Mouse (Mus musculus) MEL (cell line): ENCODE measurements around the gene Hp. TPM values are rescaled to one million over a fixed set of nuclear protein-coding genes. Genes with fewer than 3 reads are reported as not detected.

Experiments
- DNase-seq: peaks from one replicate; pipeline ENCODE4 v3.0.0; 2011; ENCODE audit warnings: low read depth, low spot score
- H3K27ac ChIP-seq: 2 replicates; pipeline ENCODE4 v1.5.1; 2012; ENCODE audit warnings: low read depth, mild to moderate bottlenecking, control low read depth, low read length, moderate library complexity; ENCODE audit not compliant: control insufficient read depth
- H3K27me3 ChIP-seq, 2 experiments: fragments of 150-350 bp in 1 of 2; sonication (generic) in 1 of 2; 2 replicates each; pipeline ENCODE4 v1.6.1; 2012; ENCODE audit warnings: low read length in 2 of 2, mild to moderate bottlenecking in 2 of 2, improper control_type of control experiment in 1 of 2, moderate library complexity in 1 of 2; ENCODE audit not compliant: insufficient read depth in 2 of 2, control insufficient read depth in 1 of 2
- H3K36me3 ChIP-seq, 2 experiments: 2 replicates each; pipeline ENCODE4 v1.6.1; 2012 to 2014; ENCODE audit warnings: low read length in 2 of 2, improper control_type of control experiment in 1 of 2, inconsistent platforms in 1 of 2, mild to moderate bottlenecking in 1 of 2; ENCODE audit not compliant: insufficient read depth in 2 of 2, control insufficient read depth in 1 of 2
- H3K4me1 ChIP-seq, 2 experiments: fragments of 150-350 bp in 1 of 2; sonication (generic) in 1 of 2; 2 replicates each; pipeline ENCODE4 v1.6.1; 2012; ENCODE audit warnings: low read length in 2 of 2, improper control_type of control experiment in 1 of 2, mild to moderate bottlenecking in 1 of 2; ENCODE audit not compliant: insufficient read depth in 2 of 2, control insufficient read depth in 1 of 2
- H3K4me3 ChIP-seq, 2 experiments: fragments of 150-350 bp in 1 of 2; sonication (generic) in 1 of 2; 2 replicates each; pipeline ENCODE4 v1.5.1; 2012; ENCODE audit warnings: low read depth in 2 of 2, low read length in 2 of 2, mild to moderate bottlenecking in 2 of 2, moderate library complexity in 2 of 2, control low read depth in 1 of 2, improper control_type of control experiment in 1 of 2; ENCODE audit not compliant: control insufficient read depth in 1 of 2, insufficient read depth in 1 of 2
- H3K79me2 ChIP-seq: 2 replicates; pipeline ENCODE4 v1.6.1; 2012; ENCODE audit warnings: mild to moderate bottlenecking, low read length, moderate library complexity; ENCODE audit not compliant: control insufficient read depth, poor library complexity, insufficient read depth
- H3K9ac ChIP-seq: 2 replicates; pipeline ENCODE4 v1.6.1; 2012; ENCODE audit warnings: low read depth, mild to moderate bottlenecking, control low read depth, low read length, moderate library complexity; ENCODE audit not compliant: control insufficient read depth, poor library complexity, severe bottlenecking
- H3K9me3 ChIP-seq: fragments of 150-350 bp; sonication (generic); replicated peaks from 2 replicates; pipeline ENCODE4 v1.6.1; 2012; ENCODE audit warnings: mild to moderate bottlenecking, low read length, improper control_type of control experiment, moderate library complexity; ENCODE audit not compliant: insufficient read depth
- CHD2 ChIP-seq: IDR thresholded peaks from 2 replicates; pipeline ENCODE4 v1.6.1; 2011; ENCODE audit warnings: low read length, improper control_type of control experiment
- CTCF ChIP-seq, 3 experiments: IDR thresholded peaks in 2 of 3; conservative IDR thresholded peaks in 1 of 3; 2 replicates each; pipeline ENCODE4 v1.5.1; 2011 to 2012; ENCODE audit warnings: low read length in 3 of 3, low read depth in 2 of 3, mild to moderate bottlenecking in 2 of 3, improper control_type of control experiment in 1 of 3, inconsistent platforms in 1 of 3, mixed read lengths in 1 of 3, moderate library complexity in 1 of 3; ENCODE audit not compliant: control insufficient read depth in 1 of 3, insufficient read depth in 1 of 3, poor library complexity in 1 of 3, severe bottlenecking in 1 of 3
- E2F4 ChIP-seq: IDR thresholded peaks from 2 replicates; pipeline ENCODE4 v1.6.1; 2011; ENCODE audit warnings: low read depth, low read length, improper control_type of control experiment, borderline replicate concordance
- EP300 ChIP-seq, 2 experiments: IDR thresholded peaks; 2 replicates each; pipeline ENCODE4 v1.6.1; 2011; ENCODE audit warnings: improper control_type of control experiment in 2 of 2, low read length in 2 of 2, low read depth in 1 of 2, mild to moderate bottlenecking in 1 of 2
- GABPA ChIP-seq: IDR thresholded peaks from 2 replicates; pipeline ENCODE4 v1.6.1; 2012; ENCODE audit warnings: low read depth, mild to moderate bottlenecking, inconsistent platforms, low read length, improper control_type of control experiment, moderate library complexity
- GATA1 ChIP-seq: IDR thresholded peaks from 2 replicates; pipeline ENCODE4 v1.6.1; 2011; ENCODE audit warnings: low read depth, low read length, improper control_type of control experiment
- JUND ChIP-seq: IDR thresholded peaks from 2 replicates; pipeline ENCODE4 v1.6.1; 2011; ENCODE audit warnings: low read depth, mild to moderate bottlenecking, improper control_type of control experiment, low read length
- KAT2A ChIP-seq: conservative IDR thresholded peaks from 2 replicates; pipeline ENCODE4 v1.6.1; 2012; ENCODE audit warnings: low read depth, low read length, improper control_type of control experiment, inconsistent platforms
- MAFK ChIP-seq: IDR thresholded peaks from 2 replicates; pipeline ENCODE4 v1.6.1; 2011; ENCODE audit warnings: low read depth, mild to moderate bottlenecking, low read length, improper control_type of control experiment, borderline replicate concordance
- MAZ ChIP-seq: IDR thresholded peaks from 2 replicates; pipeline ENCODE4 v1.6.1; 2012; ENCODE audit warnings: low read depth, mild to moderate bottlenecking, inconsistent platforms, low read length, improper control_type of control experiment
- MYB ChIP-seq: IDR thresholded peaks from 2 replicates; pipeline ENCODE4 v1.6.1; 2011; ENCODE audit warnings: mild to moderate bottlenecking, low read depth, low read length, improper control_type of control experiment
- NELFE ChIP-seq: IDR thresholded peaks from 2 replicates; pipeline ENCODE4 v1.6.1; 2011; ENCODE audit warnings: low read depth, low read length, improper control_type of control experiment
- POLR2A ChIP-seq, 2 experiments: IDR thresholded peaks; 2 replicates each; pipeline ENCODE4 v1.6.1; 2011 to 2012; ENCODE audit warnings: low read length in 2 of 2, mild to moderate bottlenecking in 2 of 2, control low read depth in 1 of 2, improper control_type of control experiment in 1 of 2, low read depth in 1 of 2, moderate library complexity in 1 of 2; ENCODE audit not compliant: control insufficient read depth in 1 of 2, insufficient read depth in 1 of 2, poor library complexity in 1 of 2
- POLR2AphosphoS5 ChIP-seq: IDR thresholded peaks from 2 replicates; pipeline ENCODE4 v1.6.1; 2012; ENCODE audit warnings: low read depth, borderline replicate concordance, mild to moderate bottlenecking, inconsistent platforms, low read length, moderate library complexity, mixed read lengths
- RCOR1 ChIP-seq: IDR thresholded peaks from 2 replicates; pipeline ENCODE4 v1.6.1; 2012; ENCODE audit warnings: low read depth, mild to moderate bottlenecking, inconsistent platforms, low read length, improper control_type of control experiment
- SMC3 ChIP-seq: IDR thresholded peaks from 2 replicates; pipeline ENCODE4 v1.6.1; 2011; ENCODE audit warnings: low read depth, low read length, improper control_type of control experiment
- TAL1 ChIP-seq: IDR thresholded peaks from 2 replicates; pipeline ENCODE4 v1.6.1; 2012; ENCODE audit warnings: mild to moderate bottlenecking, inconsistent platforms, low read length, moderate library complexity, mixed read lengths
- UBTF ChIP-seq: IDR thresholded peaks from 2 replicates; pipeline ENCODE4 v1.6.1; 2012; ENCODE audit warnings: low read depth, mild to moderate bottlenecking, inconsistent platforms, low read length, improper control_type of control experiment, moderate library complexity, borderline replicate concordance; ENCODE audit not compliant: insufficient read depth
- USF1 ChIP-seq: IDR thresholded peaks from 2 replicates; pipeline ENCODE4 v1.6.1; 2014; ENCODE audit warnings: low read depth, mild to moderate bottlenecking, inconsistent platforms, low read length, improper control_type of control experiment, moderate library complexity
- USF2 ChIP-seq, 2 experiments: IDR thresholded peaks; 2 replicates each; pipeline ENCODE4 v1.6.1; 2011 to 2012; ENCODE audit warnings: improper control_type of control experiment in 2 of 2, low read length in 2 of 2, borderline replicate concordance in 1 of 2, inconsistent platforms in 1 of 2, low read depth in 1 of 2, mild to moderate bottlenecking in 1 of 2; ENCODE audit not compliant: insufficient read depth in 1 of 2
- ZMIZ1 ChIP-seq: IDR thresholded peaks from 2 replicates; pipeline ENCODE4 v1.6.1; 2012; ENCODE audit warnings: low read depth, mild to moderate bottlenecking, inconsistent platforms, low read length, improper control_type of control experiment, moderate library complexity
- ZNF384 ChIP-seq: IDR thresholded peaks from 2 replicates; pipeline ENCODE4 v1.6.1; 2012; ENCODE audit warnings: low read depth, mild to moderate bottlenecking, inconsistent platforms, low read length, improper control_type of control experiment
- polyA plus RNA-seq, 2 experiments: library from polyadenylated mRNA; stranded (reverse) in 1 of 2; unstranded in 1 of 2; fragments of >175 nt in 1 of 2; fragments of >200 nt in 1 of 2; gene quantifications; 2 replicates each; pipeline versions ENCODE4 v1.2.1 to v1.2.4; 2012; ENCODE audit warnings: low replicate concordance in 2 of 2, low read depth in 1 of 2; ENCODE audit not compliant: insufficient read length in 2 of 2, insufficient read depth in 1 of 2, missing spikeins in 1 of 2
- total RNA-seq: library from RNA; depleted of rRNA; stranded (reverse); fragments of 300-350 nt; gene quantifications from 2 replicates; pipeline ENCODE4 v1.2.3, GENCODE M21; 2012

The Hp gene
- total and polyA plus RNA-seq, 3 experiments = 0.08 to 0.19 TPM; not detected in 1

DNA sequence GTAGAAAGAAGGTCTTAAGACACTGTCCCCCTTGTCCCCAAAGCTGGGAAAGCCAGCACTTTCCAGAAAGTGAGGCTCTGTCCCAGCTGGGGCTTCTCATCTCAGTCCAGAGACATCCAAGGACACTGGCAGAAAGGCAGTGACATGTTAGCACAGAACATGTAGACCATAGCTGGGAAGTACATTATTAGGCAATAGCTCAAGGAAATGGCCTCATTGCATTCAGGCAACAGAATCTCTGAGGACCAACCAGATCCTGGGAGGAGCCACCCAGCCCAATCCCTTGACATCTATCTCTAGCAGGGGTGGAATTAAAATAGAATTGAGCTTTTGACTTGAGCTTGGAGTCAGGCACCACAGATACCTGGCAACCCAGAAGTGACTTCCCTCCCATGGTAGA, 6.7 kb upstream of the Hp start:
- H3K79me2 ChIP-seq = no peaks in the 10 kb centered on the region
- peaks cover 0 to 2% of the 10 kb centered on the region in 2 experiments; a peak in 2 of 4 replicates for H3K27me3 ChIP-seq
- H3K9ac ChIP-seq = no peak overlapping the region
- H3K4me1 ChIP-seq = no peaks in the 10 kb centered on the region
- H3K27ac ChIP-seq = no peak overlapping the region
- TF ChIP-seq UBTF = no peak
- no peak for TF ChIP-seq RCOR1
- no peak for TF ChIP-seq POLR2AphosphoS5
- no peak for TF ChIP-seq CTCF (IDR thresholded peaks at IDR 0.05 in 2 of 3, conservative IDR thresholded peaks at IDR 0.05 in 1 of 3; ENCODE audit: control insufficient read depth in 1 of 3, insufficient read depth in 1 of 3, low read depth in 2 of 3, low read length in 3 of 3, poor library complexity in 1 of 3, severe bottlenecking in 1 of 3)
- TF ChIP-seq CHD2 = no peak
- TF ChIP-seq GABPA = no peak
- TF ChIP-seq ZNF384 = no peak
- TF ChIP-seq NELFE = no peak
- TF ChIP-seq, all 39 proteins: peak for 0
- DNase-seq = no peak
- Histone ChIP-seq H3K9me3 (no peaks in the 10 kb centered on the region), H3K36me3 (no peaks in the 10 kb centered on the region), H3K4me3 (no peak overlapping the region)

DNA sequence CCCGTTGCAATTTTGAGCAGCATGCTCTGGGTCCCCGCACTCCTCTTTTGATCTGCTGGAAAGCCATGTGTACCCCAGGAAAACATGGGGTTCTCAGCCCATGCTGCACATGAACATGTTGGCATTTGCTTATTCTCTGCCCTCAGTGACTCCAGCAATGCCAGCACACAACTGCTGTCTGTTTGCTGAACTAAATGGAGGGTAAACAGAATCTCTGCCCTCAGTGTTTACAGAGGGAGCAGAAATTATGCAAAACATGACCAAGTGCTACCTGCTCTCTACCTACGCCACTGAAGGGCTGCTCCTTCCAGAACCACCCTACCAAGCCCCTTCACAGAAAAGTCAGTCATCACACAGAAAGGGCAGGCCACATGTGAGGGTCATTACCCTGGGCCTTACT, 5.9 kb upstream of the Hp start:
- no peaks in the 10 kb centered on the region for H3K4me1 ChIP-seq
- DNase-seq = no peak
- H3K79me2 ChIP-seq = no peaks in the 10 kb centered on the region
- no peak overlapping the region for H3K4me3 ChIP-seq
- H3K27ac ChIP-seq = no peak overlapping the region
- no peak overlapping the region for H3K9ac ChIP-seq
- TF ChIP-seq MYB (no peak), USF2 (IDR thresholded peaks at IDR 0.05; ENCODE audit: borderline replicate concordance in 1 of 2, insufficient read depth in 1 of 2, low read depth in 1 of 2, low read length in 2 of 2) (no peak), TAL1 (no peak), POLR2A (IDR thresholded peaks at IDR 0.05; ENCODE audit: control insufficient read depth in 1 of 2, insufficient read depth in 1 of 2, low read depth in 1 of 2, low read length in 2 of 2, poor library complexity in 1 of 2) (no peak), KAT2A (no peak), E2F4 (no peak), ZNF384 (no peak)
- H3K27me3 ChIP-seq = peaks cover 0 to 2% of the 10 kb centered on the region in 2 experiments; a peak in 2 of 4 replicates
- no peaks in the 10 kb centered on the region for H3K9me3 ChIP-seq
- no peaks in the 10 kb centered on the region for H3K36me3 ChIP-seq

DNA sequence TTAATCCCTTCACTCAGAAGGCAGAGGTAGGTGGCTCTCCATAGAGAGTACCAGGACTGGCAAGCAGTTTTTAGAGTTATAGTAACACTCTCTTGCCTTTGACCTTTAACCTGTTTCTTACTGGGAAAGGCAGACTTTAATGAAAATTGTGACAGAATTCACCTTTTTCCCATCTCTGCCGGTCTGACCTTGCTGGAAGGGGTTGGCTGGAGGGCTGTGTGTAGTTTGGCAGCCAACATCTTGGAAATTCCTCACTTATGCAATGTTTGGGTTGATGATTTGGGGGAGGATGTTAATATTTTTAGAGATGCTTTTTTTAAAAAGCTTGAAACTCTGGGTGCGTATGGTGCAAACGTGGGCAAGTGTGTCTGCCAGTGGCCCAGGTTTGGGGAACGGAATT, 5.3 kb upstream of the Hp start:
- no peak for DNase-seq
- no peak overlapping the region for H3K9ac ChIP-seq
- H3K4me3 ChIP-seq = no peak overlapping the region
- no peaks in the 10 kb centered on the region for H3K9me3 ChIP-seq
- H3K4me1 ChIP-seq = no peaks in the 10 kb centered on the region
- H3K36me3 ChIP-seq = no peaks in the 10 kb centered on the region
- no peaks in the 10 kb centered on the region for H3K79me2 ChIP-seq
- peaks cover 0 to 2% of the 10 kb centered on the region in 2 experiments; a peak in 2 of 4 replicates for H3K27me3 ChIP-seq
- no peak overlapping the region for H3K27ac ChIP-seq
- no peak for TF ChIP-seq POLR2AphosphoS5
- TF ChIP-seq MAZ = no peak
- TF ChIP-seq ZMIZ1 = no peak
- no peak for TF ChIP-seq JUND
- no peak for TF ChIP-seq SMC3
- TF ChIP-seq EP300 (IDR thresholded peaks at IDR 0.05; ENCODE audit: low read depth in 1 of 2, low read length in 2 of 2) = no peak
- no peak for TF ChIP-seq MAFK
- no peak for TF ChIP-seq GATA1
- TF ChIP-seq USF1 = no peak
- TF ChIP-seq GABPA = no peak
- TF ChIP-seq E2F4 = no peak
- TF ChIP-seq UBTF = no peak
- no peak for TF ChIP-seq MYB
